Mouse (Mus musculus) bone marrow, adult 2 months (tissue): ENCODE data around the gene Rex1bd.

ENCODE experiments used
- CTCF ChIP-seq: fragments of 200-500 bp; IDR thresholded peaks from 2 replicates; pipeline ENCODE4 v1.5.1; 2011; ENCODE audit warnings: low read length, control low read depth; ENCODE audit not compliant: control insufficient read depth, insufficient read depth
- POLR2A ChIP-seq: fragments of 200-500 bp; IDR thresholded peaks from 2 replicates; pipeline ENCODE4 v1.6.1; 2011; ENCODE audit warnings: low read depth, mild to moderate bottlenecking, control low read depth, low read length, borderline replicate concordance; ENCODE audit not compliant: control insufficient read depth

GRCm38 (mm10) chr8:70529299-70529698, 22.7 kb upstream of the Rex1bd start:
- TF ChIP-seq POLR2A (no peak), CTCF (no peak)
